Mouse (Mus musculus) midbrain, embryonic 11.5 days (tissue): ENCODE results near the gene Rbl1. TPM values are rescaled to one million over a fixed set of nuclear protein-coding genes. Genes with fewer than 3 reads are reported as not detected.
"Not testable (repeated sequence)": the region's sequence is repeated elsewhere in the genome, so short reads cannot be mapped to it uniquely, and the experiment has no call there.

Experiments
- ATAC-seq: fragments of 200-750 bp; cut with Nextera tagmentation; 2 replicates; pipeline ENCODE4 v1.8.0; 2017; ENCODE audit warnings: moderate TSS enrichment, moderate library complexity; ENCODE audit not compliant: low FRiP score
- DNase-seq: peaks from one replicate; pipeline ENCODE4 v3.0.0; 2015; ENCODE audit warnings: low spot score; ENCODE audit errors: missing footprints
- H3K27ac ChIP-seq: fragments of 300-500 bp; sonication (generic); 2 replicates; pipeline ENCODE4 v1.5.1; 2014; ENCODE audit warnings: low read depth, low read length
- H3K27me3 ChIP-seq: fragments of 300-500 bp; sonication (generic); 2 replicates; pipeline ENCODE4 v1.6.1; 2014; ENCODE audit warnings: mild to moderate bottlenecking, low read length, moderate library complexity, mixed read lengths; ENCODE audit not compliant: control insufficient read depth, insufficient read depth
- H3K36me3 ChIP-seq: fragments of 300-500 bp; sonication (generic); 2 replicates; pipeline ENCODE4 v1.6.1; 2014; ENCODE audit warnings: mild to moderate bottlenecking, low read length, moderate library complexity, mixed read lengths; ENCODE audit not compliant: control insufficient read depth, insufficient read depth
- H3K4me1 ChIP-seq: fragments of 300-500 bp; sonication (generic); 2 replicates; pipeline ENCODE4 v1.6.1; 2014; ENCODE audit warnings: low read length; ENCODE audit not compliant: control insufficient read depth, insufficient read depth
- H3K4me2 ChIP-seq: fragments of 300-500 bp; sonication (generic); 2 replicates; pipeline ENCODE4 v1.6.1; 2014; ENCODE audit warnings: mild to moderate bottlenecking, moderate library complexity
- H3K4me3 ChIP-seq: fragments of 300-500 bp; sonication (generic); 2 replicates; pipeline ENCODE4 v1.5.1; 2014; ENCODE audit warnings: low read depth, low read length
- H3K9ac ChIP-seq: fragments of 300-500 bp; sonication (generic); 2 replicates; pipeline ENCODE4 v1.6.1; 2014; ENCODE audit warnings: low read length
- H3K9me3 ChIP-seq: fragments of 300-500 bp; sonication (generic); 2 replicates; pipeline ENCODE4 v1.6.1; 2016; ENCODE audit warnings: low read length; ENCODE audit not compliant: control insufficient read depth
- WGBS: fragments of 180-500 bp; shearing (Covaris S2); extraction: QIAGEN DNeasy Blood & Tissue Kit; methylation state at CpG from one replicate; pipeline ENCODE4 v1.1.7; 2014; 5-methylcytosine and 5-hydroxymethylcytosine counted together
- polyA plus RNA-seq: library from polyadenylated mRNA; unstranded; fragments of >200 nt; fragmentation: Nextera tagmentation; extraction: Ambion mirVana; gene quantifications from 2 replicates; pipeline ENCODE4 v1.2.1, GENCODE M21; 2014

Rbl1 gene
- 42.5 and 45.5 TPM in 2 replicates for polyA plus RNA-seq

GRCm38 (mm10) chr2:157204366-157205218, at the start of gene Rbl1:
TSS of gene Rbl1 (minus strand) at chr2:157204534.
- 2% methylated on average over 70 of the region's 73 CpGs for WGBS
- Histone ChIP-seq H3K27me3 (no peaks in the 10 kb centered on the region), H3K4me1 (peaks cover 5% of the 10 kb centered on the region; the same call in 1 of the 2 replicates), H3K27ac (peak within 1 kb of the TSS; percentile 97), H3K9ac (peak within 1 kb of the TSS; percentile 98), H3K4me3 (peak within 1 kb of the TSS; percentile 60), H3K4me2 (peak within 1 kb of the TSS; percentile 69), H3K36me3 (no peaks in the 10 kb centered on the region; the same call in 1 of the 2 replicates), H3K9me3 (peaks cover 2% of the 10 kb centered on the region; the same call in 1 of the 2 replicates)
- ATAC-seq (peak; percentile 85), DNase-seq (peak; percentile 100)

DNA sequence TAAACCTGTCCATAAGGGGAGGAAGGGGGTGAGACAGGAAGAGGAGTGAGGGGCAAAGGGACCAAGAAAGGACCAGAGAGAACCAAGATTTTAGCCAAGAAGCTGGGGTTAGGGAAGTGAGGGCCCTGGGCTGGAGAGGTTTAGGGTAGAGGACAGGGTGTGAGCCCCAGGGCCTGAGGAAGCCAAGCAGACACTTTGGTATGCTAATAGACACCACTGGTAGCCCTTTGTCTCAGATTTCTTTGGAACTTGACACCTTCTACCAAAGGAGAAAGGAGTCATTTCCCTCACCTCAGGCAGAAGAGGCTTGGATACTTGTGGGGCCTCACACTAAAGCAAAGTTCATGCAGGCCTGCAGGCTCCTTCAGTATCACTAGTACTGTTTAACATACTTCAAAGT, 43.8 kb upstream of the Rbl1 start:
- no peak overlapping the region for H3K27ac ChIP-seq
- H3K9ac ChIP-seq = no peak overlapping the region
- DNase-seq (no peak), ATAC-seq (no peak)
- no peaks in the 10 kb centered on the region for H3K36me3 ChIP-seq
- no peak overlapping the region for H3K4me2 ChIP-seq
- no peaks in the 10 kb centered on the region for H3K9me3 ChIP-seq
- no peak overlapping the region for H3K4me3 ChIP-seq
- no peaks in the 10 kb centered on the region for H3K4me1 ChIP-seq
- H3K27me3 ChIP-seq = no peaks in the 10 kb centered on the region

DNA sequence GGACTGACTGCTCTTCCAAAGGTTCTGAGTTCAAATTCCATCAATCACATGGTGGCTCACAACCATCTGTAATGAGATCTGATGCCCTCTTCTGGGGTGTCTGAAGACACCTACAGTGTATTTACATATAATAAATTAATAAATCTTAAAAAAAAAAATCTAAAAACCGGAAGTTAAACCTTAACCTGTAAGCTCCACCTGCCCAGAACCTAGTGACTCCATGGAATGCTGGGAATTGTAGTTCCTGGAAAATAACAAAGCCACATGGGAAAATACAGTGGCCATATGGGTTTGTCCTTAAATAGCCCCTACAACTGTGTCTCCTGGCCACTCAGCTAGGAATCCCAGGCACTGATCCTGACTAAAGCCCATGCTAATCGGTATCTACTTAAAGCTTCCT, 41.3 kb upstream of the Rbl1 start:
- Histone ChIP-seq H3K4me3 (no peak overlapping the region), H3K9ac (no peak overlapping the region), H3K36me3 (no peaks in the 10 kb centered on the region), H3K4me2 (no peak overlapping the region), H3K27me3 (no peaks in the 10 kb centered on the region), H3K27ac (no peak overlapping the region), H3K9me3 (no peaks in the 10 kb centered on the region), H3K4me1 (no peaks in the 10 kb centered on the region)
- ATAC-seq = no peak
- 78% methylated on average over 2 of the region's 2 CpGs for WGBS
- DNase-seq = no peak

GRCm38 (mm10) chr2:157245001-157245400, 40.7 kb upstream of the Rbl1 start:
- H3K36me3 ChIP-seq = no peaks in the 10 kb centered on the region
- no peak overlapping the region for H3K4me2 ChIP-seq
- H3K9ac ChIP-seq = no peak overlapping the region
- no peak overlapping the region for H3K4me3 ChIP-seq
- no peaks in the 10 kb centered on the region for H3K9me3 ChIP-seq
- H3K27me3 ChIP-seq = no peaks in the 10 kb centered on the region
- WGBS = 72% methylated on average over 5 of the region's 5 CpGs
- no peaks in the 10 kb centered on the region for H3K4me1 ChIP-seq
- ATAC-seq (no peak), DNase-seq (no peak)
- H3K27ac ChIP-seq = no peak overlapping the region

DNA sequence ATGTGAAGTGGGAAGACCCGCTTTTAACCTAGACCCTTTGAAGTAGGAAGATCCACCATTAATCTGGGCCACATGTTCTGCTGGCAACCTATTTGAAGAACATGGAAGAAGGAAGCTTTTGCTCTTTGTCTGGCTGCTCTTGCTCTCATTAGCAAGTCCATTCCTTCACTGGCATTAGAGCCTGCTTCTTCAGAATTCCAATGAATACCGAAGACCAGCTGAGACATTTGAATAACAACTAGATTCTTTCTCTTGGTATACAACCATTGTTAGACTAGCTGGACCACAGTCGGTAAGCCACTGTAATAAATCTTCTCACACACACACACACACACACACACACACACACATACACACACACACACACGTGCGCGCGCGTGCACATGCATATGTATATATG, 31.6 kb upstream of the Rbl1 start:
- H3K36me3 ChIP-seq = no peaks in the 10 kb centered on the region
- DNase-seq (no peak), ATAC-seq (no peak)
- H3K9ac ChIP-seq = no peak overlapping the region
- no peak overlapping the region for H3K27ac ChIP-seq
- no peaks in the 10 kb centered on the region; the same call in 1 of the 2 replicates for H3K4me1 ChIP-seq
- 84% methylated on average over 8 of the region's 8 CpGs for WGBS
- no peak overlapping the region for H3K4me2 ChIP-seq
- no peaks in the 10 kb centered on the region for H3K9me3 ChIP-seq
- H3K4me3 ChIP-seq = no peak overlapping the region
- no peaks in the 10 kb centered on the region for H3K27me3 ChIP-seq

DNA sequence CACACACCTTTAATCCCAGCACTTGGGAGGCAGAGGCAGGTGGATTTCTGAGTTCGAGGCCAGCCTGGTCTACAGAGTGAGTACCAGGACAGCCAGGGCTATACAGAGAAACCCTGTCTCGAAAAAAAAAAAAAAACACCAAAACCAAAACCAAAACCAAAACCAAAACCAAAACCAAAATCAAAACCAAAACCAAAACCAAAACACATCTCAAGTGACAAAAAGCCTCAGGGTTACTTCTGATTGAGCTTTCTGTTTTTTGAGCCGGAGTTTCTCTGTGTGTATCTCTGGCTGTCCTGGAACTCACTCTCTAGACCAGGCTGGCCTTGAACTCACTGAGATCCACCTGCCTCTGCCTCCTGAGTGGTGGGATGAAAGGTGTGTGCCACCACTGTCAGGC, 17.6 kb upstream of the Rbl1 start:
- not testable (repeated sequence) for ATAC-seq, H3K27ac ChIP-seq, H3K4me1 ChIP-seq, H3K4me3 ChIP-seq, H3K36me3 ChIP-seq, H3K9ac ChIP-seq, H3K9me3 ChIP-seq, H3K4me2 ChIP-seq, H3K27me3 ChIP-seq
- peak; percentile 21 for DNase-seq
- WGBS = 89% methylated on average over 3 of the region's 3 CpGs

GRCm38 (mm10) chr2:157220108-157220507, 15.8 kb upstream of the Rbl1 start:
- no peak overlapping the region for H3K9ac ChIP-seq
- H3K9me3 ChIP-seq = no peaks in the 10 kb centered on the region
- 85% methylated on average over 6 of the region's 6 CpGs for WGBS
- H3K36me3 ChIP-seq = no peaks in the 10 kb centered on the region
- no peak overlapping the region for H3K4me2 ChIP-seq
- H3K4me1 ChIP-seq = no peaks in the 10 kb centered on the region
- H3K4me3 ChIP-seq = no peak overlapping the region
- H3K27ac ChIP-seq = no peak overlapping the region
- DNase-seq = no peak
- no peak for ATAC-seq
- no peaks in the 10 kb centered on the region for H3K27me3 ChIP-seq

GRCm38 (mm10) chr2:157211731-157212130, 7.4 kb upstream of the Rbl1 start:
- H3K4me2 ChIP-seq = no peak overlapping the region
- WGBS = 94% methylated on average over 7 of the region's 7 CpGs
- no peaks in the 10 kb centered on the region for H3K36me3 ChIP-seq
- peaks cover 2% of the 10 kb centered on the region; the same call in 1 of the 2 replicates for H3K9me3 ChIP-seq
- no peak overlapping the region for H3K4me3 ChIP-seq
- H3K27me3 ChIP-seq = no peaks in the 10 kb centered on the region
- H3K4me1 ChIP-seq = no peaks in the 10 kb centered on the region
- H3K27ac ChIP-seq = no peak overlapping the region
- ATAC-seq (no peak), DNase-seq (no peak)
- no peak overlapping the region for H3K9ac ChIP-seq
